Mouse (Mus musculus): ENCODE measurements at regions not wholly inside any gene's neighbourhood (a gene's known extent, or its start where the extent isn't known, plus 50 kb on each side); places are given as distances from the start of the nearest gene placed in this dataset.

DNA sequence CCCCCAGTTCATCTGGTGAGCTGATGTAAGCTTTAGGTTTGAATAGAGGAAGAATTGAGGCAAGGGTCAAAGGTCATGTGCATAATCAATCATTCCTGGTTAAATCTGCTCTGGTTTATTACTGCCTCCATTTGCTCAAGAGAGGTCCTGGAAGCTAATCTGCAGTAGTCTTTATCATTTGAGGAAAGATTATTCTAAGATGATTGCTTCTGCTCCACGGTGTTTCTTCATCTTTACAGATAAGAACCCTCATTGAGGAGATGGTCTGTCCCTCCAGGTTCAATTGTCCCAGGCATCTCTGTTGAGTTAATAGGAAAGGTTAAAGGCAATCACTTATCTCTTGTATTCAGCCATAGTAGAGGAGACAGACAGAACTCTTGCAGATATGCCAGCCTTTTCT, 3557.5 kb upstream of the Gm6569 start:
- no peak for DNase-seq

DNA sequence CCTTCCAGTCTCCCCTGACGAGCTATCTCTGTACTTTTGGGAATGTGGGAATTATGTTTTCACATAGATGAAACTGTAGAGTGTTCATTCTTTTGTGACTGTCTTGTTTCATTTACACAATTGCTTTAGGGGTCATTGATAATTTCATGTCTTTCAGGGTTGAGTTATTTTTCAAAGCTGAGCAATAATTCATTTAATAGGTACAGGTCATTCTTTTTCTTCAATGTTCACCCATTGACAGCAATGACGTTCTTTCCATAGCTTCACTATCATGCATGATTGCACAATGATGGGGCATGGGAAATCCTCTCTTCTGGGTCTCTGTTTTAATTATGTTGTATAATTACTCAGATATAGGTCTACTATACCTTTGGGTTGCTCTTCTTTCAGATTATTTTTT, 3512.6 kb upstream of the Gm6569 start:
- DNase-seq = no peak

- no peak for DNase-seq
Observed at GRCm38 (mm10) chr15:70339241-70339640, 3495.1 kb upstream of the Gm6569 start.

GRCm38 (mm10) chr15:70341401-70341800, 3493.0 kb upstream of the Gm6569 start:
- no peak for DNase-seq

DNA sequence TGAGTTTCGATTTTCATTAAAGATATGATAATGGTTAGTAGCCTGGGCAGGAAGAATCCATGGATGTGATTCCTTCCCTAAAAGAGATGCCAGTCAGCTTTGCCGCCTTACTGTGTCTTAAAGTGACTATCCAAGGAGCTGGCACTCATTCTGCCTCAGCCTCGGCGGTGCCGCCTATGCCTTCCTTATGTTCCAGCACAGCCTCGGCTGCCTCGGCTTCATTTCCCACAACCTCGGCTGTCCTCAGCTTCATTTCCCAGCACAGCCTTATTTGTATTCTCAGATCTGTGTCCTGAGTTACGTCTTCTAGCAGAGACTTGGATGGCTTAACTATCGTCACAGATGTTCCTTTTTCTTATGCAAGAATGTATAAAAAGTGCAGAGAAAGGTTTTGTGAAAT, 3476.4 kb upstream of the Gm6569 start:
- DNase-seq = no peak

DNA sequence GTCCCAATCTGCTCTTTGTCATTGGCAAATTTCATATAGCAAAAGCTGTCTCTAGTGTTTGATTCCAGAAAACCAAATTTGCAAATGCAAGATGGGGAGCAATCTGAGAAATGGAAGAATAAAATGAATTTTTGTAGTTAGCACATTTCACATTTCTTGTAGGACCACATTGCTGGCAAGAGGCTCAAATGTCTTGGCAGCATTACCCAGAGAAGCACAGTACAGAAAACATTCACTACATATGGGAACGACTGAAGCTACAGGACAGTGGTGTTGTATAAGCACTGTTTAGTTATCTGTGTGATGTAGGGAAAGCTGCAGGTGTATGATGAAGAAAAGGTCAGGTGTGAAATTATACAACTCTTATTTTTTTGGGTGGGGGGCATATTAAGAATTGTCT, 3449.7 kb upstream of the Gm6569 start:
- no peak for DNase-seq

- DNase-seq = no peak
Observed at GRCm38 (mm10) chr15:70416311-70416710, 3418.1 kb upstream of the Gm6569 start.

DNA sequence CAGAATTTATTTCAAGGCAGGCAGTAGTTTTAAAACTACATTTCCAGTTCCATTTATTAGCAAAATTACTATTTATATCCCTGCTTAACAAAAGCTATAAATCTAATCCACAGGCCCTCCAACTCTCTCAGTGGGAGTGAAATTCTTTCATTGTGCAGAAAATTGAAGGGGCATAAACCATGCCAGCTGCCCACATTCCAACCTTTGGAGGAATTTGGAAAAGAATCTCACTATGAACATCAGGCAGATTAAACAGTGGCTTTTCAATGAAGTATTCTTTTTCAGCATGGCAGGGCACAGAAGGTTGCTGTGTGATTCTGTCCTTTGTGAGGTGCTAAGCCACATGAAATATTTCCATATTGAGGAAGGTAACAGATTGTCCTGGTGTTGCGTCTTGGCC, 3408.8 kb upstream of the Gm6569 start:
- peak in 1 of 2 experiments; percentile 10 for DNase-seq

Data from cerebellum, postnatal 14 days (tissue).